Mouse (Mus musculus): ENCODE results near the gene Gm20696. TPM values are rescaled to one million over a fixed set of nuclear protein-coding genes. Genes with fewer than 3 reads are reported as not detected.

Gene Gm20696
- total RNA-seq, 2 experiments from 2014 or later, result 6.2 to 6.5 TPM

GRCm38 (mm10) chr6:99485884-99486640, 180.5 kb downstream of the Gm20696 start:
- DNase-seq (ENCODE audit: low spot score in 2 of 2), result no peak

GRCm38 (mm10) chr6:99485217-99485883, 181.2 kb downstream of the Gm20696 start:
- peak; percentile 77 to 94 for DNase-seq (ENCODE audit: low spot score in 2 of 2)

DNA sequence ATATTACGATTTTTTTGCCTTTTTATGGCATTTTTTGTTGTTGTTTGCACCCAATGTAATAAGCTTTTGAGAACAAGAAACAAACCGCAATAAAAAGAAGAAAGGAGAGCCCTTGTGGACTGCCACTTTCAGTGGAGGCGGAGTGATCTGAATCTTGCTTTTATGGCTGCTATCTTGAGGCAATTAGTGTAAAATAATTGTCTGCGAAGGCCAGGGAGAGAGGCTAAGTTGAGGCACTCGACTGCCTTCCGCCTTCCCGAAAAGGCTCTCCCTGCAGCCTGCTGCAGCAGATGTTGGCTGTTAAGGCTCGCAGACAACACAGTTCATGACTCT, 181.7 kb downstream of the Gm20696 start:
- no peak for DNase-seq (ENCODE audit: low spot score in 2 of 2)

- DNase-seq (ENCODE audit: low spot score in 2 of 2), result no peak
These were observed 182.3 kb downstream of the Gm20696 start for GRCm38 (mm10) chr6:99484197-99484725.

GRCm38 (mm10) chr6:99483556-99483955, 183.0 kb downstream of the Gm20696 start:
- DNase-seq (ENCODE audit: low spot score in 2 of 2), result no peak

DNA sequence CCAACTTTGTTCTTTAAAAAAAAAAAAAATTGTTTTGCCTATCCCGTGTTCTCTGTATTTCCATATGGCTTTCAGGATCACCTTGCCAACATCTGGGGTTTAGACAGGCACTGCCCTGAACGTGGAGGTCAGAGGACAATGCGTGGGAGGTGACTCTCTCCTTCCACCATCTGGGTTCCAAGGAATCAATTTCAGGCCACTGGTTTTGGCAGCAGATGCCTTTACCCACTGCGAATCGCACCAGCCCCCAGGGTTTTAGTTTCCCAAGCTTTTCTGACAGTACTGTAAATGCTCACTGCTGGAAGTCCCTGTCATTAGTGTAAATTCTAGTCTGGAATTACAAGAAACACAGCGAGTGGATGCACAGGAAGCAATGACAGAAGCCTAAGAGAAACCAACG, 185.0 kb downstream of the Gm20696 start:
- no peak for DNase-seq (ENCODE audit: low spot score in 2 of 2)

GRCm38 (mm10) chr6:99478873-99479650, 187.5 kb downstream of the Gm20696 start:
- no peak for DNase-seq (ENCODE audit: low spot score in 2 of 2)

DNA sequence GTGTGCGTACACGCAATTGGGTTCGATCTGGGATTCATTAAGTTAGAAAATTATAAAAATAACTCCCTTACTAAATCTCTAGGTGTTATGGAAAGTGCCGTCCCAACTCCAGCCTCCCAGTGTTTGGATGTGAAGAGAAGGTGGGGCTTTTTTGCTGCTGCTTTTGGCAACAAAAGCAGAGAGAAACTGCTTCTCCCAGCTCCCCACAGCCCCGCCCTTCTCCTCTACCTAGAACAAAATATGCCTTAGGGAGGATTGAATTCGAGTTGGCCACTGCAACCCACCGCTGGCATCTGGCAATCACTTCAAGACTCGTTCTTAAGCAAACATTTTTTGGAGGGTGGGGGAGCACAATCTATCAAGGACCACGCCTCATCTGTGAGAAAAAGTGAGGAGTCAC, 191.6 kb downstream of the Gm20696 start:
- no peak for DNase-seq (ENCODE audit: low spot score in 2 of 2)

DNA sequence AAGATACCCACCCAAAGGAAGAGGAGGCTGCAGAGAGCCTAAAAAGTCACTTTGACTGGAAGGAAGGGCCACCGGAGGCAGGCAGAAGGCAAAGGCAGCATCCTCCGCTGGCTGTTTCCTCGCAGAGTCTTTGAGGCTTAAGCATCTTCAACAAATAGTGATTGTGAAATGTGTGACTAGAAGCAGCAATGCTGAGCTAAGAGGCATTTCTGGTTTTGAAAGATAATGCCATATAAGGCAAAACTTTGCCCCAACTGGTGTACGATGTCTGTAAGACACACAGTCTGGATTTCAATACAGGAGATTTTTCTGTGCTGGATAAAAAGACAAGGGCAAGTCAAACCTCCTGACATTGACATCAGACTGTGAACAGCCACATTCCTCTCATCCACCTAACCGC, 195.7 kb downstream of the Gm20696 start:
- DNase-seq (ENCODE audit: low spot score in 2 of 2), result no peak

DNA sequence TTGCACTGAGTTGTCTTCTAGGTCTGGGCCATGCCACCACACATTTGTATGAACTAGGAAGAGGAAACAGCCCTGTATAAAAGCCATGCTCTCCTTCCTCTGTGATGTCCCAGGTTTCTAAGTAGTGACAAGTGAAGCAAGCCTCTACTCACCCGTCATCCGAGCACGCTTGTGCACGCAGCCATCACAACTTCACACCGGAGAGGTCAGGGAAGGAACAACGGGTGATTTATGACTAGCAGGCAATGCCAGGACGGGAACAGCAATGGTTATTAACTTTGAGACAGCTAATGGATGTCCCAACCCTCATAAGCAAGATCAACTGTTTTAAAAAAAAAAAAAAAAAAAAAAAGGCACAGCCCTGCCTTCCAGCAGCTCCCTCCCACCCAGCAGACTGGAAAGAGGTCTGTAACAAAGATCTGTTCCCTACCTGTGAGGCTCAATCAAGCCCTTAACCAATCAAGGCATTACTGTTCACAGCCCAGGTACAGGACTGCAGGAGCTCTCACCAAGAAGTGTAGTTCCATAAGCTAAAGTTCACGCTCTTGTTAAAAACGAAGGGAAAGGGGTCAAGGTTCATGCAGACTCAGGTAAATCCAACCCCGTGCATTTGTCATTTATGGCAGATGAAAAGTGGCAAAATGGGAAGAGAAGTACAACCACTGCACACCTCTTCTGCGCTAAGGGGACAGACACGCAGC, 197.3 kb downstream of the Gm20696 start:
- no peak for DNase-seq (ENCODE audit: low spot score in 2 of 2)

DNA sequence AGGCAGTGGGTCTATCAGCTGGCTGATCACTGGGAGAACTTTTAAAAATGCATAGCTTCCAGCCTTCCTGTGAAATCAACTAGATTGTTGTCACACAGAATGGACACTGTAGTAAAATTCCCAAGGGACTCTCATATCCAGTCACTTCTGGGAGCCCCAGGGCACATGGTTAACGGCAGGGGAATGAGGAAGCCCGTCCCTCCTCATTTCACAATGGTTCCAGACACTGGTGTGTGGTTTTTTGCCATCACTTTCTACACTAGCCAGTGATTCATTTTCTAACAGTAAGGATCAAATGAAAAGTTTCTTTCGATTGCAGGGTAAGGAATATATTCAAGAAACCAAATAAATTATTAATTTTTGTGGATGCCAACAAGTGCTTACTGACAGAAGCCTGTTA, 198.8 kb downstream of the Gm20696 start:
- DNase-seq (ENCODE audit: low spot score in 2 of 2), result no peak

DNA sequence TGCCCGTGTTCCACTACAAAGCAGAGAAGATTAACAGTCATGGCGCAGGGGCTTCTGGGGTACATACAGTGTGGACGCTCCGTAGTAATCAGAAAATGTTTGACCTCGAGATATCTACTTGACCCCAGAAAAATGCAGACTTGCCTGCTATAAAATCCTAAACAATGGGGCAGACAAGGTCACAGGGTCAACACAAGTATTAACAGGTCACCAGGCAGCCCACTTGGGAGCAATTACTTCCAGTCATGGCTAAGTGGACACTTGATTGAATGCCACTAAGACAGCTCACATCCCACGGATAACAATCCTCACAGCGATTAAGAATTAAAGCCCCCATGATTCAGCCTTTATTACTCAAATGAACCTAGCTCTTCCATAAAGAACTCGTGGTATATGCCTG, 199.5 kb downstream of the Gm20696 start:
- no peak for DNase-seq (ENCODE audit: low spot score in 2 of 2)

- DNase-seq (ENCODE audit: low spot score in 2 of 2), result no peak
These were observed 200.2 kb downstream of the Gm20696 start for GRCm38 (mm10) chr6:99466354-99466753.

DNA sequence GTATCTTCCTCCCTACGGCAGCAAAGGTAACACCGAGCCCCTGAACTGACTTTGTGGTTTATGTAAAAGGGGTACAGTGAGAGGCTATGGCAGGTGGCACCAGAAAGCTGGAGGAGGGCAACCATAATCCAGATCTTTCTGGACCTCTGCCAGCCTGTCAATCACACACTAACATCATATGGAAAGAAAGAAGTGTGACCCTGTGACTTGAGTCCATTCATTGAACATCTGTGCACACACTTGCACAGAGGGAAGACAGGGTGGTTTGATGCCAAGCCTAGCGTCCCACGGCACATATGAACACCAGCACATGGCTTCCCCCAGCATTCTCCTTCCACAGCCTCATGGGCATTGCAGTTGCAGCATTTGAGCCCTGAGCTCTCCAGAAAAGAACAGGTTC, 202.1 kb downstream of the Gm20696 start:
- DNase-seq (ENCODE audit: low spot score in 2 of 2), result no peak

- DNase-seq (ENCODE audit: low spot score in 2 of 2), result no peak
These were observed 202.7 kb downstream of the Gm20696 start for GRCm38 (mm10) chr6:99463906-99464305.

- DNase-seq (ENCODE audit: low spot score in 2 of 2), result no peak
These were observed 207.8 kb downstream of the Gm20696 start for GRCm38 (mm10) chr6:99458775-99459174.

GRCm38 (mm10) chr6:99453763-99454520, 212.7 kb downstream of the Gm20696 start:
- DNase-seq (ENCODE audit: low spot score in 2 of 2), result no peak

DNA sequence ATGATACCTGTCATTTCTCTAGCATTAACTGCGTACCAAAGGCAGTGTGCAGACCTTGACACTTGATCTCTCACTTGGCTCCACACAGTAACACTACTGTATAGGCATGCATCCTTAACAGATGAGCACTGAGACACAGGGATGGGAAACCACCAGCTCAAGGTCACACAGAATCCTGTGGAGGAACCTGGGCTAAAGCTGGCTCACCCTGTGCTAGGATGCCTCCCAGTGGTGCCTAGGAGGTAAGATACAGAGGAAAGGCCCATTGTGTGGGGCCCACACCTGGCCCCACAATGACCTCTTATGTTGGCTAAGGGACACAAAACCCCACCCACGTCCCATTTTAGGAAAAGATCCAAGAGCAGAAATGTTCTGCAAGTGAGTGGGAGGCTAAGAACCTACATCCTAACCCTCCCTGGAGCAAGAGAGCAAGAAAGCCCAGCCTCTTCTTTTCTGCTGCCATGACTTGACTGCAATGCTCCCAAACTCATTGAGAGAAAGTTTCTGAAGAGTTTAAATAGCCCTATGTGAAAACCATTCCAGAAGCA, 213.9 kb downstream of the Gm20696 start:
- no peak for DNase-seq (ENCODE audit: low spot score in 2 of 2)

DNA sequence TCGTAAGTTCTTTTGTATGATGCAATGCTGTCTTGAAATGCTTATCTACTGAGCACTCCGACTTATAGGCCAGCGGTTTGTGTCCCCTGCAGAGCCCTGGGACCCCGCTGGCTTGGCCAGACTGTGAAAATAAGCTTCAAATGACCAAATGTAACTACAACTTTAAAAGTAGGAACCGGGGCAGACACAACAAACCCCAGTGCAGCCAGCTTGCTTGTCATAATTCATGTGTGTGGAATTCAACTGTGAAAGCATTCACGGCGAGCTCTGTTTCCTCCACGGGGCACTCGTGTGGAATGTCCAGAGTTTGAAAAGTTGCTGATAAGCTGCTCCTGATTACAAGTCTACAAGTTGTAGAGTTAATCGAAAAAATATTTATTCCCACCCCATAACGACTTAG, 215.1 kb downstream of the Gm20696 start:
- DNase-seq (ENCODE audit: low spot score in 2 of 2), result no peak

DNA sequence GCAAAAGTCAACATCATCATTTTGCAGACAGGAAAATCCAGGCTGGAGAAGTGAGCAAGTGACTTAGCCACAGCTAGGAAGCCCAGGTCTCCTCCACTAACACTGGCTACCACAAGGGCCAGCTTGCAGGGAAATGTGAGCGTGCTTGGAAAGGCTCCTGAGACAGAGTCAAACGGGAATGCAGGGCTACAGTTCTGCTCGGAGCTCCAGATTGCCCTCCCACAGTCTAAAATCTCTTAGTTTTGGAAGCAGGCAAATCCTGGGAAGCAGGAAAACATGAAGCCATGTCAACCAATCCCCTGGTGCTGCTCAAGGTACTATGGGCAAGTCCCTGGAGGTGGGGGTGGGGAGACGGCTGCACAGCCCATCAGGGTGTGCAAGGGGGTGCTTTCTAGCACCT, 219.2 kb downstream of the Gm20696 start:
- DNase-seq (ENCODE audit: low spot score in 2 of 2), result peak in 1 of 2 experiments; percentile 26

Data from layer of hippocampus, postnatal 14 days (tissue).